Mouse (Mus musculus) liver, adult 2 months (tissue): ENCODE measurements at regions not wholly inside any gene's neighbourhood (a gene's known extent, or its start where the extent isn't known, plus 50 kb on each side); places are given as distances from the start of the nearest gene placed in this dataset.

Source experiments
- CTCF ChIP-seq: fragments of 200-500 bp; IDR thresholded peaks from 2 replicates; pipeline ENCODE4 v1.5.1; 2011; ENCODE audit warnings: low read depth, low read length, control low read depth
- POLR2A ChIP-seq: fragments of 200-500 bp; IDR thresholded peaks from 2 replicates; pipeline ENCODE4 v1.6.1; 2011; ENCODE audit warnings: low read length, control low read depth; ENCODE audit not compliant: insufficient read depth; ENCODE audit errors: extremely low read depth

- TF ChIP-seq CTCF (no peak), POLR2A (no peak)
Measured at GRCm38 (mm10) chr5:47334299-47334698, 648.6 kb upstream of the Slit2 start.
